Mouse (Mus musculus): ENCODE data around the gene Sdhaf2. TPM values are rescaled to one million over a fixed set of nuclear protein-coding genes. Genes with fewer than 3 reads are reported as not detected.

Sdhaf2 gene
- 23.6 and 25.4 TPM in 2 replicates for polyA plus RNA-seq (2015; fragmentation: Nextera tagmentation; extraction: Ambion mirVana)

- Histone ChIP-seq H3K4me3 (ENCODE audit: low read depth, low read length) (peak within 1 kb of the TSS; percentile 88), H3K4me2 (ENCODE audit: low read depth, low read length) (peak within 1 kb of the TSS; percentile 75), H3K36me3 (replicated peaks; ENCODE audit: insufficient read depth, low read length) (peaks cover 29% of the 10 kb centered on the region), H3K27ac (ENCODE audit: low read depth) (peak within 1 kb of the TSS; percentile 99), H3K27me3 (ENCODE audit: insufficient read depth, low read length) (no peaks in the 10 kb centered on the region), H3K9ac (replicated peaks) (peak within 1 kb of the TSS; percentile 98), H3K4me1 (ENCODE audit: insufficient read depth) (peaks cover 32% of the 10 kb centered on the region), H3K9me3 (ENCODE audit: low read length) (no peaks in the 10 kb centered on the region)
- peak; percentile 72 for TF ChIP-seq CTCF (IDR thresholded peaks at IDR 0.05; ENCODE audit: low read depth)
- TF ChIP-seq EP300 (IDR thresholded peaks at IDR 0.05; ENCODE audit: low read depth), result no peak
- DNase-seq (peak; percentile 47), ATAC-seq (no peak)
- 0% methylated on average over 11 of the region's 11 CpGs for WGBS (ENCODE audit: insufficient replicate concordance)
Measured at GRCm38 (mm10) chr19:10525910-10526309, at the start of gene Sdhaf2. Gene Sdhaf2 (minus strand): TSS chr19:10526142.

DNA sequence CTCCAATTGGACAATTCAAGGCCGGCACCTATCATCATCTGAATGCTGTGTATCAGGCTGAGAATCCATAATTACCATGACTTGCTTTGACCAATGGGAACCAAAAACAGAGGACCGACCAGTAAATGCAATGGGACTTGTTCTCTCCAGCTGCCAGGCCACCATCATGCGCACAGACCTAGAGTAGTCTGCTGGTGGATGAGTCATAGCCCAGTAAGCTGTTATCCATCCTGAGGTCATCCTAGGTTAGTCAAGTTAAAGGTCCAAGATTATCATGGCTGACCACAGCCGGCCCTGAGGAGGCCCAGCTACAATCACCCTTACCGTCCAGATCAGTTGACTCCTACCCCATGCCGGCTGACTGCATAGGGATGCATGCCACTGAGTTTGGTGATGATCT lies 43.7 kb upstream of the Sdhaf2 start:
- no peak overlapping the region for H3K4me3 ChIP-seq (ENCODE audit: low read depth, low read length)
- no peak overlapping the region for H3K9ac ChIP-seq (replicated peaks)
- ATAC-seq, result no peak
- no peak overlapping the region for H3K27ac ChIP-seq (ENCODE audit: low read depth)
- peaks cover 8% of the 10 kb centered on the region for H3K4me1 ChIP-seq (ENCODE audit: insufficient read depth)
- no peaks in the 10 kb centered on the region for H3K27me3 ChIP-seq (ENCODE audit: insufficient read depth, low read length)
- H3K36me3 ChIP-seq (replicated peaks; ENCODE audit: insufficient read depth, low read length), result peaks cover 32% of the 10 kb centered on the region
- H3K9me3 ChIP-seq (ENCODE audit: low read length), result no peaks in the 10 kb centered on the region
- no peak overlapping the region for H3K4me2 ChIP-seq (ENCODE audit: low read depth, low read length)
- WGBS (ENCODE audit: insufficient replicate concordance), result 88% methylated on average over 6 of the region's 6 CpGs
- DNase-seq, result no peak
- TF ChIP-seq CTCF (IDR thresholded peaks at IDR 0.05; ENCODE audit: low read depth) (no peak), EP300 (IDR thresholded peaks at IDR 0.05; ENCODE audit: low read depth) (no peak)

- H3K4me3 ChIP-seq (ENCODE audit: low read depth, low read length), result no peak overlapping the region
- peaks cover 6% of the 10 kb centered on the region; the same call in 1 of the 2 replicates for H3K4me1 ChIP-seq (ENCODE audit: insufficient read depth)
- no peaks in the 10 kb centered on the region for H3K27me3 ChIP-seq (ENCODE audit: insufficient read depth, low read length)
- peaks cover 1% of the 10 kb centered on the region for H3K36me3 ChIP-seq (replicated peaks; ENCODE audit: insufficient read depth, low read length)
- no peak for TF ChIP-seq CTCF (IDR thresholded peaks at IDR 0.05; ENCODE audit: low read depth)
- no peak for TF ChIP-seq EP300 (IDR thresholded peaks at IDR 0.05; ENCODE audit: low read depth)
- no peak overlapping the region for H3K9ac ChIP-seq (replicated peaks)
- 0 out of 2 replicates have a peak overlapping the region, but pooled peaks have one; percentile 7 for H3K4me2 ChIP-seq (ENCODE audit: low read depth, low read length)
- peak overlapping the region; percentile 1; the same call in 1 of the 2 replicates for H3K27ac ChIP-seq (ENCODE audit: low read depth)
- H3K9me3 ChIP-seq (ENCODE audit: low read length), result no peaks in the 10 kb centered on the region
- ATAC-seq (peak; percentile 68), DNase-seq (no peak)
- 36% methylated on average over 4 of the region's 4 CpGs for WGBS (ENCODE audit: insufficient replicate concordance)
Measured at GRCm38 (mm10) chr19:10565217-10565616, 39.3 kb upstream of the Sdhaf2 start.

GRCm38 (mm10) chr19:10564278-10564677 lies 38.3 kb upstream of the Sdhaf2 start:
- no peak for DNase-seq
- WGBS (ENCODE audit: insufficient replicate concordance), result 67% methylated on average over 6 of the region's 6 CpGs
- no peak for ATAC-seq

DNA sequence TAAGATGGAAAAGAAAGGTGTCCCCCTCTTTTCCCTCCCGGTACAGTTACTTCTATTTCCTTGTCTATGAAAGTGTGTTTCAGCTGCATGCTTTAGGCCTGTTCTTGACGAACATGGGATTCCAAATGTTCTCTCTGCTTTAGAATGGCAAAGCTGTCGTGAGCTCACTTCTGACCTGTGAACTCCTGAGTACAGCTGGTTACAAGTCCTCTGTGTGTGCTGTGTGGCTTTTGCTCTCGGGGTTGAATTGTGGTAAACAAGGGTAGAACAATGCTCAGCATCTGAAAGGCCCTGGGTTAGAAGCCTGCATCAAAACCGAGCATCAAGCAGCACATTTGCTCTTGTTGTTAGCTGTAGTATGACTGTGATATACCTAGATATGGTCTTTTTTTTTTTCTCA lies 36.4 kb upstream of the Sdhaf2 start:
- 62% methylated on average over 5 of the region's 5 CpGs for WGBS (ENCODE audit: insufficient replicate concordance)
- no peaks in the 10 kb centered on the region for H3K9me3 ChIP-seq (ENCODE audit: low read length)
- no peak overlapping the region for H3K4me3 ChIP-seq (ENCODE audit: low read depth, low read length)
- ATAC-seq (no peak), DNase-seq (no peak)
- peaks cover 6% of the 10 kb centered on the region; the same call in 1 of the 2 replicates for H3K4me1 ChIP-seq (ENCODE audit: insufficient read depth)
- TF ChIP-seq EP300 (IDR thresholded peaks at IDR 0.05; ENCODE audit: low read depth) (no peak), CTCF (IDR thresholded peaks at IDR 0.05; ENCODE audit: low read depth) (no peak)
- H3K27me3 ChIP-seq (ENCODE audit: insufficient read depth, low read length), result no peaks in the 10 kb centered on the region
- no peaks in the 10 kb centered on the region for H3K36me3 ChIP-seq (replicated peaks; ENCODE audit: insufficient read depth, low read length)
- H3K4me2 ChIP-seq (ENCODE audit: low read depth, low read length), result no peak overlapping the region
- peak overlapping the region; percentile 74; the same call in 1 of the 2 replicates for H3K27ac ChIP-seq (ENCODE audit: low read depth)
- no peak overlapping the region for H3K9ac ChIP-seq (replicated peaks)

More at GRCm38 (mm10) chr19:10564278-10564677, 38.3 kb upstream of the Sdhaf2 start:
- Histone ChIP-seq H3K27me3 (ENCODE audit: insufficient read depth, low read length) (no peaks in the 10 kb centered on the region), H3K4me2 (ENCODE audit: low read depth, low read length) (no peak overlapping the region), H3K27ac (ENCODE audit: low read depth) (no peak overlapping the region), H3K4me3 (ENCODE audit: low read depth, low read length) (no peak overlapping the region), H3K9ac (replicated peaks) (no peak overlapping the region), H3K9me3 (ENCODE audit: low read length) (no peaks in the 10 kb centered on the region), H3K4me1 (ENCODE audit: insufficient read depth) (peaks cover 6% of the 10 kb centered on the region; the same call in 1 of the 2 replicates), H3K36me3 (replicated peaks; ENCODE audit: insufficient read depth, low read length) (no peaks in the 10 kb centered on the region)
- no peak for TF ChIP-seq EP300 (IDR thresholded peaks at IDR 0.05; ENCODE audit: low read depth)
- no peak for TF ChIP-seq CTCF (IDR thresholded peaks at IDR 0.05; ENCODE audit: low read depth)

DNA sequence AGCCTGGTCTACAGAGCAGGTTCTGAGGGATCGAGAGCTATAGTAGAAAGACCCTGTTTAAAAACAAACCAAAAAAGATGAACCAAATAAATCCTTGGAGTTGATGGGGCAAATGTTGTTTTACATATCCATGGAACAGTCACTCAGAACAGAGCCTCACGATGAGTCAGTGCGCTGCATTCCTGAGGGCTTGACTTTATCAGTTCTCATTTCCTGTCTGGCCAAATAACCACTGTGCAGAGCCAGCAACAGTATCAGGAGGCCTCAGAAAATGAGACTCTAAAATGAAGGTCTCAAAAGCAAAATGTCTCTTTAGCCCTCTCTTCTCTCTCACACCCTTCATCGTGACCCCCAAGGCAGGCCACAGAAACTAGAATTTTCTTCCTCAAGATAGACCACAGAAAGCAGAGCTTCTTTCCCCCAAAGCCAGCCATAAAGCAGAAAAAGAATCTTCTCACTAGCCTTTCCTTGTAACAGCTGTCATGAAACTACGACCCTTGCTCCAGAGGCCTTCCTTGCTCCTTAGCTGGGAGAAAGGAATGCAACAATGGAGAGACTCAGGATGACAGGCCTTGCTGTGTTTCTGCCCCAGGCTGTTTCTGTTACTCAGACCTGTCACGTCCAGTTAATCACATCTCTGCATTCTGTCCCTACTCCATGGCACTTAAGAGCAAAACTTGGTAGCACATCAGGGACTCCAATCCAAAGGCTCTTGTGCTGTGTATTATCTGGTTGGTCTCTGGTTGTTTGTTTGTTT lies 35.8 kb upstream of the Sdhaf2 start:
- no peaks in the 10 kb centered on the region for H3K9me3 ChIP-seq (ENCODE audit: low read length)
- WGBS (ENCODE audit: insufficient replicate concordance), result 55% methylated on average over 6 of the region's 6 CpGs
- no peak overlapping the region for H3K4me3 ChIP-seq (ENCODE audit: low read depth, low read length)
- peak overlapping the region; percentile 74 for H3K27ac ChIP-seq (ENCODE audit: low read depth)
- no peak for DNase-seq
- no peak overlapping the region for H3K9ac ChIP-seq (replicated peaks)
- ATAC-seq, result peak; percentile 56
- no peak for TF ChIP-seq CTCF (IDR thresholded peaks at IDR 0.05; ENCODE audit: low read depth)
- TF ChIP-seq EP300 (IDR thresholded peaks at IDR 0.05; ENCODE audit: low read depth), result no peak
- H3K36me3 ChIP-seq (replicated peaks; ENCODE audit: insufficient read depth, low read length), result no peaks in the 10 kb centered on the region
- H3K4me1 ChIP-seq (ENCODE audit: insufficient read depth), result peaks cover 10% of the 10 kb centered on the region
- H3K27me3 ChIP-seq (ENCODE audit: insufficient read depth, low read length), result no peaks in the 10 kb centered on the region
- H3K4me2 ChIP-seq (ENCODE audit: low read depth, low read length), result no peak overlapping the region

Data from liver, postnatal 0 days (tissue).